In the genomic region with DNA sequence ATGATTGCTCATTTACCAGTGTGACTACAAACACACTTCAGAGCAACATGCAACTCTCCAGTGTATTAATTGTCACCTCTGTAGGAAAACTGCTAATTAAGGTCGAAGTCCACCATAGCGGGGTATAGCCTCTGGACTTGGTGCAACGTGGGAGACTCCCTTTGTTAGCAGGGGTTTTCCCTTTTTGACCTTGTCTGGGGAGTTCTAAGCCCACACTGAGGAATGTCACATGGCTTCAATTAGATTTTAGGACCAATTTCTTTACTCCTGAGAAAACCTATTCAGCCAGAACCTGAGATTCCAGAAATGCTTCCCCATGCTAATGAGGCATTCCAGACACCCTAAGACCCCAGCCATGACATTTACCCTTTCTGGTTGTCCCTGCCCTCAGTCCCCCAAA, we compare ENCODE assay signal across 20 mouse cellular contexts. TPM values are rescaled to one million over a fixed set of nuclear protein-coding genes. Genes with fewer than 3 reads are reported as not detected.
DNase-seq lines count a peak whose midpoint lies in the region; ATAC-seq and TF ChIP-seq lines count a peak whose summit lies in the region.
"Had no signal": no experiment of that assay in that cellular context is flagged by ENCODE, and none has a peak within 500 bp of the region (broad histone marks: within the 10 kb centered on the region; RNA-seq: fewer than 3 reads in every experiment).

No protein-coding gene starts in this region.

- H3K27ac ChIP-seq in intestine, postnatal 0 days (ENCODE audit: low read depth, low read length) = no peak overlapping the region
- H3K27ac ChIP-seq in intestine, embryonic 15.5 days = no peak overlapping the region
- H3K27ac ChIP-seq in limb, embryonic 10.5 days = peak overlapping the region; percentile 85
- H3K27ac ChIP-seq: heart, embryonic 13.5 days; hindbrain, embryonic 14.5 days had no signal

- H3K36me3 ChIP-seq in intestine, postnatal 0 days (ENCODE audit: control insufficient read depth, insufficient read depth) = peaks cover 18% of the 10 kb centered on the region
- H3K36me3 ChIP-seq in intestine, embryonic 15.5 days = peaks cover 14% of the 10 kb centered on the region
- H3K36me3 ChIP-seq in limb, embryonic 10.5 days = peaks cover 21% of the 10 kb centered on the region

- no peak overlapping the region for H3K9ac ChIP-seq in intestine, postnatal 0 days (ENCODE audit: low read depth, low read length)
- H3K9ac ChIP-seq in intestine, embryonic 15.5 days = no peak overlapping the region
- H3K9ac ChIP-seq: forebrain, postnatal 0 days; heart, embryonic 13.5 days; hindbrain, embryonic 14.5 days had no signal

- no peak overlapping the region for H3K4me2 ChIP-seq in intestine, postnatal 0 days (replicated peaks; ENCODE audit: low read depth)
- no peak overlapping the region for H3K4me2 ChIP-seq in intestine, embryonic 15.5 days (replicated peaks)
- H3K4me2 ChIP-seq: heart, embryonic 13.5 days; hindbrain, embryonic 14.5 days had no signal

- no peaks in the 10 kb centered on the region for H3K27me3 ChIP-seq in intestine, postnatal 0 days (replicated peaks; ENCODE audit: control insufficient read depth, insufficient read depth, low read length)
- H3K27me3 ChIP-seq in intestine, embryonic 15.5 days (replicated peaks) = no peaks in the 10 kb centered on the region
- H3K27me3 ChIP-seq in limb, embryonic 10.5 days (ENCODE audit: low read depth, poor library complexity, severe bottlenecking) = no peaks in the 10 kb centered on the region
- H3K27me3 ChIP-seq: heart, embryonic 13.5 days had no signal

- H3K4me3 ChIP-seq in intestine, postnatal 0 days (ENCODE audit: low read depth, low read length) = no peak overlapping the region
- no peak overlapping the region for H3K4me3 ChIP-seq in intestine, embryonic 15.5 days (replicated peaks)
- H3K4me3 ChIP-seq in limb, embryonic 10.5 days = 0 out of 2 replicates have a peak overlapping the region, but pooled peaks have one; percentile 4
- H3K4me3 ChIP-seq: heart, embryonic 13.5 days had no signal

- peak; percentile 43 for DNase-seq in Muller cell, postnatal 12 days (ENCODE audit: inconsistent ontology term)
- peak; percentile 49 for DNase-seq in R1 (ENCODE audit: low read depth, low spot score)
- DNase-seq in limb, embryonic 10.5 days (ENCODE audit: low spot score) = peak; percentile 47
- DNase-seq in layer of hippocampus, postnatal 10 days (ENCODE audit: low spot score in 2 of 2) = no peak
- DNase-seq in urinary bladder, postnatal 25 days (ENCODE audit: low spot score) = no peak
- DNase-seq: adrenal gland, adult 8-10 months; cerebellum, postnatal 14 days; forebrain, postnatal 0 days; kidney, adult 2 months; liver; lung, adult 18-20 months; lung, postnatal 14 days; thymus, postnatal 36 days had no signal

- TF ChIP-seq CTCF in intestine, postnatal 0 days (IDR thresholded peaks at IDR 0.05; ENCODE audit: low read depth) = no peak

- H3K4me1 ChIP-seq in intestine, postnatal 0 days (replicated peaks; ENCODE audit: control insufficient read depth, insufficient read depth, low read length) = no peaks in the 10 kb centered on the region
- no peaks in the 10 kb centered on the region for H3K4me1 ChIP-seq in intestine, embryonic 15.5 days (replicated peaks)
- peaks cover 29% of the 10 kb centered on the region for H3K4me1 ChIP-seq in limb, embryonic 10.5 days

- ATAC-seq in intestine, postnatal 0 days = 0 out of 2 replicates have a peak, but pooled peaks have one; percentile 32
- no peak for ATAC-seq in intestine, embryonic 15.5 days
- ATAC-seq: forebrain, postnatal 0 days had no signal

- no peaks in the 10 kb centered on the region for H3K9me3 ChIP-seq in intestine, postnatal 0 days (ENCODE audit: control insufficient read depth)
- H3K9me3 ChIP-seq in intestine, embryonic 15.5 days = no peaks in the 10 kb centered on the region
- H3K9me3 ChIP-seq in limb, embryonic 10.5 days (replicated peaks) = no peaks in the 10 kb centered on the region
- H3K9me3 ChIP-seq: heart, embryonic 13.5 days had no signal

- 61% methylated on average over 3 of the region's 3 CpGs for WGBS in intestine, postnatal 0 days
- WGBS in intestine, embryonic 15.5 days = 70% methylated on average over 3 of the region's 3 CpGs
- WGBS in limb, embryonic 10.5 days = 31% methylated on average over 3 of the region's 3 CpGs

RNA-seq across cellular contexts. Expression of a gene that starts 4.0 kb away (rescaled TPM):
- 47.7 and 54.0 TPM in 2 replicates for polyA plus RNA-seq in intestine, postnatal 0 days (2015; fragmentation: Nextera tagmentation; extraction: Ambion mirVana)
- polyA plus RNA-seq in intestine, embryonic 15.5 days (2015; fragmentation: Nextera tagmentation; extraction: Ambion mirVana) = 51.5 and 54.5 TPM in 2 replicates
- 6.4 and 10.7 TPM in 2 replicates for polyA plus RNA-seq in limb, embryonic 10.5 days (2016; fragmentation: Nextera tagmentation; extraction: Ambion mirVana)
- 10 to 100 TPM; 15.2 to 16.7 TPM for total RNA-seq in layer of hippocampus, postnatal 10 days (2021)

RNA-seq across cellular contexts. Expression of a gene that starts 5.4 kb away (rescaled TPM):
- 9.2 and 14.1 TPM in 2 replicates for polyA plus RNA-seq in intestine, postnatal 0 days (2015; fragmentation: Nextera tagmentation; extraction: Ambion mirVana)
- polyA plus RNA-seq in intestine, embryonic 15.5 days (2015; fragmentation: Nextera tagmentation; extraction: Ambion mirVana) = 84.7 and 123 TPM in 2 replicates
- polyA plus RNA-seq in limb, embryonic 10.5 days (2016; fragmentation: Nextera tagmentation; extraction: Ambion mirVana) = 1.9 and 2.6 TPM in 2 replicates
- total RNA-seq in layer of hippocampus, postnatal 10 days (2021) = 1 to 10 TPM; 2.1 to 4.6 TPM

RNA-seq across cellular contexts. Expression of a gene that starts 7.9 kb away (rescaled TPM):
- 14.7 and 16.5 TPM in 2 replicates for polyA plus RNA-seq in intestine, postnatal 0 days (2015; fragmentation: Nextera tagmentation; extraction: Ambion mirVana)
- 31.4 and 32.0 TPM in 2 replicates for polyA plus RNA-seq in intestine, embryonic 15.5 days (2015; fragmentation: Nextera tagmentation; extraction: Ambion mirVana)
- polyA plus RNA-seq in limb, embryonic 10.5 days (2016; fragmentation: Nextera tagmentation; extraction: Ambion mirVana) = 32.2 and 32.5 TPM in 2 replicates
- 10 to 100 TPM; 65.5 to 66.3 TPM for total RNA-seq in layer of hippocampus, postnatal 10 days (2021)

RNA-seq across cellular contexts. Expression of a gene that starts 16.4 kb away (rescaled TPM):
- 30.9 and 38.9 TPM in 2 replicates for polyA plus RNA-seq in intestine, postnatal 0 days (2015; fragmentation: Nextera tagmentation; extraction: Ambion mirVana)
- 9.2 and 10.5 TPM in 2 replicates for polyA plus RNA-seq in intestine, embryonic 15.5 days (2015; fragmentation: Nextera tagmentation; extraction: Ambion mirVana)
- polyA plus RNA-seq in limb, embryonic 10.5 days (2016; fragmentation: Nextera tagmentation; extraction: Ambion mirVana) = 0.23 and 0.34 TPM in 2 replicates
- not detected for total RNA-seq in layer of hippocampus, postnatal 10 days (2021)
- total RNA-seq: forebrain, postnatal 0 days; gastrocnemius, adult 18-20 months; heart, postnatal 25 days had no signal
- polyA plus RNA-seq: neural tube, embryonic 11.5 days had no signal

RNA-seq across cellular contexts. Expression of a gene that starts 20.0 kb away (rescaled TPM):
- 2.0 and 2.8 TPM in 2 replicates for polyA plus RNA-seq in intestine, postnatal 0 days (2015; fragmentation: Nextera tagmentation; extraction: Ambion mirVana)
- 6.3 and 6.8 TPM in 2 replicates for polyA plus RNA-seq in intestine, embryonic 15.5 days (2015; fragmentation: Nextera tagmentation; extraction: Ambion mirVana)
- 7.3 and 10.5 TPM in 2 replicates for polyA plus RNA-seq in limb, embryonic 10.5 days (2016; fragmentation: Nextera tagmentation; extraction: Ambion mirVana)
- 1 to 10 TPM; 5.6 to 7.1 TPM for total RNA-seq in layer of hippocampus, postnatal 10 days (2021)

Comparison
In these comparisons a context has a peak if more than half of its experiments do, and no peak if none do; other contexts are left out.
1. DNase-seq: peak in Muller cell, postnatal 12 days (single experiment), R1 (single experiment) and limb, embryonic 10.5 days (single experiment); none in layer of hippocampus, postnatal 10 days (0 of 2) and urinary bladder, postnatal 25 days (single experiment).